Mouse (Mus musculus) cerebellum, postnatal 4 days (tissue): ENCODE data around the gene Mlx.
A peak's percentile ranks its signal among the peaks of the same experiment; 100 is the strongest.

Source experiments
- DNase-seq, 2 experiments: peaks; one replicate each; pipeline ENCODE4 v3.0.0; 2022; ENCODE audit warnings: low spot score in 2 of 2, mixed read lengths in 1 of 2

Mlx gene

DNA sequence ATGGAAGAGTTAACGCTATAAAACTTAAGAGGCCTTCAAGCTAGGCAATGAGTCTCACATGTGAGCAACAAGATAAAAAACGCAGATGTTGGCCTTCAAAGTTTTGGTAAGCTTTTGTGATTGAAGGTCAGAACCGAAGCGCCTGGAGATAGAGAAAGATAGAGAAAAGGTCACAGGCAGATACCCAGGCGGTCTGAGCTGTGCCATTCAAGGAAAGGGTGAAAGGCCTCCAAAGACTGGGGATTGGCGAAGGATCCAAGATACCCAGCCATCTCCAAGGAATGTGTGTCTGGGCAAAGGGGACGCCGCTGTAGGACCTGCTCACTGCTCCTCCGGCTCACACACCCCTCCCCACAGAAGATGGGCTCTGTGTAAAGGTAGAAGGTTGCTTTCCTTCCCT is 22.1 kb upstream of the Mlx start:
- no peak for DNase-seq

DNA sequence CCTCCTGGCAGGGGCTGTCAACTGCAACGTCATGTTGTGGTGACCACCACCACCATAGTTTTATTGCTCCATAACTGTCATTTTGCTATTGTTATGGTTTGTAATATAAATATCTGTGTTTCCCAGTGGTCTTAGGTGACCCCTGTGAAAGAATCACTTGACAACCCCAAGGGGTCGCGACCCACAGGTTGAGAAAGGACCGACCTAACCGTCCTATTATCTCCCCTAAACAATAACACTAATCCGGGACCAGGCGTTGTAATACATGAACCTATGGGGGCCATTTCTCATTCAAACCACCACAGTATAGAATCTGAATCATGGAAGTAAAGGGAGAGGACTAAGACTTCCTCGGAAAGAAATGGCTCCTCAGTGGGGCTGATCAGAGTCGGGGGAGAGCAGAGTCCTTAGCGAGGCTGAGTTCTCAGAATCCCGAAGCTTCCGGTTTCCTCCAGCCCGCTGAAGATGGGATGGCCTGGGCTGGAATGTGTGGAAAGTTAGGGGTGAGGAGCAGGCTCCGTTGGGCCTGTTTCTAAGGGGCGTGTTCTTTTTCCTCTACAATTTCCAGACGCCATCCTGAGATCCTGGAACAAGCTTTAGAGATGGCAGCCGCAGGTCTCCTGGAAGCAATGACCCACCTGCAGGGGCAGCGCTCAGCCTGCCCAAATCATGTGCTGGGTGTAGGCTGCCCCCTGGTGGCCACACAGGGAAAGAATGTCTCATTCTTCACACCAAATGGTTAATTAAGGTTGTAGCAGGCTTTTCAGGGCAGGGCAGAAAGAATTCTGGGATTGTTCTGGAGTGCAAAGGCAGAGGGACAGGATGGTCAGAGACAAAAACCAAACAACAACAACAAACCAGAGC is 20.3 kb upstream of the Mlx start:
- DNase-seq, result peak; percentile 72 to 88

DNA sequence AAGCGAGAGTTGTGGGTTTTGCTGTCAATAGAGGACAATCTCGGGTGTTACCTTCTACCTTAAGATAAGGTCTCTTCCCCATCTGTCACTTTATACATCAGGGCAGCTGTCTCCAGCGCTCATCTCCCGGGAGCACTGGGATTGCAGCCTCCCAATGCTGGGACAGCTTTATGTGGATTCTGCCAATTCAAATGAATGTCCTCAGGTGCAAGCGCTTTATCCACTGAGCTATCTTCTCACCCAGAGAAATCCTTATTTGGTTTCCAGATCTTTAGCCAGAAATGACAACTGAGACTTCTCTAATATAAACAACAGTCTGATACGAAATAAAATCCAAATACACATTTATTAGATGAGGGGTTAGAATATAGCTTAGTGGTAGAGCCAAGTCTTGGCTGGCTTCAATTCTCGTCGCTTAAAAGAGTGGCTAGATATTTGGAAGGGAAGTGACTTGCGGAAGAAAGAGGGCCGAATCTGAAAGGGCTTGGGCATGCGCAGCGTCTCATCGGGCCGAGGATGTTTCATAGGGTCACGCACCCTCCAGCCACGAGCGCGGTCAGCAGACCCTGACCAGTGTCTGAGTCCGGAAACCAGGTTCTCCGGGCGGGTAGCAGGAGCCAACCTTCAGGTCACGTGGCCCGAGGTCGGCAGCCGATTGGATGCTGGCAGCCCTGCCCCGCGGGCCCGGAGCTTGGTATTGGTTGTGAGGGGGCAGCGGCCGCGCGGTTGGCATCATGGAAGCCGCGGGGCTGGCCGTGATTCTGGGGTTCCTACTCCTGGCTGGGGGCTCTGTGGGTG is 17.5 kb upstream of the Mlx start, which contains the start of gene Naglu:
Naglu (plus strand) TSS at position 622 of the 798 bp plus-strand sequence.
- DNase-seq, result peak; percentile 91 to 96

DNA sequence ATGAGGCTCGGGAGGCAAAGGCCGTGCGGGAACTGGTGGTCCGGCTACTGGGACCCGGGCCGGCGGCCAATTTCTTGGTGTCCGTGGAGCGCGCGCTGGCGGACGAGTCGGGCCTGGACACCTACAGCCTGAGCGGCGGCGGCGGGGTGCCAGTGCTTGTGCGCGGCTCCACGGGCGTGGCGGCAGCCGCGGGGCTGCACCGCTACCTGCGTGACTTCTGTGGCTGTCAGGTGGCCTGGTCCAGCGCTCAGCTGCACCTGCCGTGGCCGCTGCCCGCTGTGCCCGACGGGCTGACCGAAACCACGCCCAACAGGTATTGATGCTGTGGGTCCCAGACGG is 16.9 kb upstream of the Mlx start:
- no peak for DNase-seq

DNA sequence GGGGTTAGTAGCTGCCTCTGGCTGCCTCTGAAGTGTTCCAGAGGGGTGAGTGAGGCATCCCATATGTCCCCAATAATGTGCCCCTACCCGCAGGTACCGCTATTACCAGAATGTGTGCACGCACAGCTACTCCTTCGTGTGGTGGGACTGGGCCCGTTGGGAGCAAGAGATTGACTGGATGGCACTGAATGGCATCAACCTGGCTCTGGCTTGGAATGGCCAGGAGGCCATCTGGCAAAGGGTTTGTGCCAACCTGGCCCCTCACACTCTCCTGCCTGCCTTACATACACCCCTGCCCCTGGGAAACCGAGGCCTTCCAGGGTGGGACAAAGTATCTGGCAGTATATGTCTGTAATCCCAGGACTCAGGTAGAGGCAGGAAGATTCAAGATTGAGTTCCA is 16.1 kb upstream of the Mlx start:
- no peak for DNase-seq

DNA sequence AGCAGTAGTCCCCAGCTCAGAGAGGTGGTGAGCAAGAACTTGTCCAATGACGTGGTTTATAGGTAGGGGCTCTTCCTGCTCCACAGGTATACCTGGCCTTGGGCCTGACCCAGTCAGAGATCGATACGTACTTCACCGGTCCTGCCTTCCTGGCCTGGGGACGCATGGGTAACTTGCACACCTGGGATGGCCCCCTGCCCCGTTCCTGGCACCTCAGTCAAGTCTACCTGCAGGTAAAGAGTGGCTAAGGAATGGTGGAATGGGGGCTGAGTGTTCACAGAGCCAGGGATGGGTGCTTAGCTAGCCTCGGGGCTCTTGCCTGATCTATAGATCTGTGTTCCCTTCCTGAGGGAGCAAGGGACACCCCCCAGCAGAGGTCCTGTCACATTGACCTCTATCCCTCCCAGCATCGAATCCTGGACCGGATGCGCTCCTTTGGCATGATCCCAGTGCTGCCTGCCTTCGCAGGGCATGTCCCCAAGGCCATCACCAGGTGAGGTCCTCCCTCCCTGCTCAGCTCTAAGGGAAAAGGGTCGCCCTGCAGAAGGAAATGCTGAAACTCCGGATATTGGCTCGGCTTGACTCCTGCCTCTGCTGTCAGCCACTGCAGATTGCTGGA is 15.2 kb upstream of the Mlx start:
- DNase-seq, result no peak

DNA sequence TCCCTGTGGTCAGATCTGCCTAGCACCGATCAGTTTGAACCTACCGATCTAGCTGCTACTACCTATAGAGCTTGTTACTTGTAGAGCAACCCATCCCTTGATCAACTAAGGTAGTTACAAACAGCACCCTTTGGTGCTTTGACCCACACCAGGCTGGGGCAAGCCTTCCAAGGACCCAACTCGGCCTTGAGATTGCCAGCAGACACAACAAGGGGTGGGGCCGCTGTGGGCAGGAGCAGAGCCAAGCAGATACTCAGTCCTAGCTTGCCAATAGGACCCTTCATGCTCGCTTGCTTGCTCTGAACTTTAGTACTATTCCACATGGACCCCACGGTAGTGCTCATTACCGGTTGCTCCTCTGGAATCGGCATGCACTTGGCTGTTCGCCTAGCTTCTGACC is 9.0 kb upstream of the Mlx start, which contains the start of gene Hsd17b1:
Hsd17b1 (plus strand) TSS at position 291 of the 400 bp plus-strand sequence.
- DNase-seq, result no peak

DNA sequence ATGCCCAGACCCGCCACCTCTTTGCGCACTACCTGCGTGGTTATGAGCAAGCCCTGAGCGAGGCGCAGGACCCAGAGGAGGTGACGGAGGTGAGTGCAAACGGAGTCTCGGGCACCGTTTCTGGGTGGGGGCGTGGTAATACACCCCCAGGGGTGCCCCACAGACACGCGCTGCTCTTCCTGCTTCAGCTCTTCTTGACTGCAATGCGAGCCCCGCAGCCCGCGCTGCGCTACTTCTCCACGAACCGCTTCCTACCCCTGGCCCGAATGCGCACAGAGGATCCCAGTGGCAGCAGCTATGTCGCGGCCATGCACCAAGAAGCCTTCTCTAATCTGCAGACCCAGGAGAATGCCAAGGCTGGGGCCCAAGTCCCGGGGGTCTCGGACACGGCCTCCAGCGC is 7.3 kb upstream of the Mlx start:
- DNase-seq, result no peak

DNA sequence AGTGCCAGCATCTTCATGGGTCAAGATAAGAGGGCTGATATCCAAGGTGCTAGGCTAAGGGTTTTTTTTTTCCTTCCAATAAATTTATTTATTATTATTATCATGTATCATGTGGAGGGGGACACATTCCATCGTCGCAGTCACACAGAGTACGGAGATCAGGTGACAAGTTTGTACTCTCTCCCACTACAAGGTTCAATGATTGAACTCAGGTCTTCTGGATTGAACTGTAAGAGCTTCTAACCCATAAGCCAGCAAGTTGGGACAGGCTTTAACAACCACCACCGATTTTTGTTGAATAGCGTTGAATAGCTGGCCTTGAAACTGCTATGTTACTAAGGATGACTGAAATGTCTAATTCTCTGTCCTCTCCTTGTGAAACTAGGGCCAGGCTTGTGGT is 6.7 kb upstream of the Mlx start:
- no peak for DNase-seq

DNA sequence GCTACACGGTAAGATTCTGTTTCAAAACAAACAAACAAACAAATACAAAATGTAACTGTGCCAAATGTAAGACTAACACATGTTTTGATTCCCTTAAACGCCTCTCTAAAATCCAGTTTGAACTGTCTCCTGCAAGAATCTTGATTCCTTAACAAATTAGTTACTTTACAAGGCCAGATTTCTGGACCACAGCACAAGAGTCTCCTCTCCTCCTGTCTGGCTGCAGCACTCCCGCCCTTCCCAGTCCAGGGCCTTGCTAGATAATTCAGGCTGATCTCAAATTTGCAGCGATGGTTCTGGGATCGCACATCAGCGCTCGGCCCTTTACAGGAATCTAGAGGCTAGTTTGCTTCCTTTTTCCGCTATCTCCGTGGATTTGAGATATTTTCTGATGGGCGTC is 5.4 kb upstream of the Mlx start:
- DNase-seq, result no peak

DNA sequence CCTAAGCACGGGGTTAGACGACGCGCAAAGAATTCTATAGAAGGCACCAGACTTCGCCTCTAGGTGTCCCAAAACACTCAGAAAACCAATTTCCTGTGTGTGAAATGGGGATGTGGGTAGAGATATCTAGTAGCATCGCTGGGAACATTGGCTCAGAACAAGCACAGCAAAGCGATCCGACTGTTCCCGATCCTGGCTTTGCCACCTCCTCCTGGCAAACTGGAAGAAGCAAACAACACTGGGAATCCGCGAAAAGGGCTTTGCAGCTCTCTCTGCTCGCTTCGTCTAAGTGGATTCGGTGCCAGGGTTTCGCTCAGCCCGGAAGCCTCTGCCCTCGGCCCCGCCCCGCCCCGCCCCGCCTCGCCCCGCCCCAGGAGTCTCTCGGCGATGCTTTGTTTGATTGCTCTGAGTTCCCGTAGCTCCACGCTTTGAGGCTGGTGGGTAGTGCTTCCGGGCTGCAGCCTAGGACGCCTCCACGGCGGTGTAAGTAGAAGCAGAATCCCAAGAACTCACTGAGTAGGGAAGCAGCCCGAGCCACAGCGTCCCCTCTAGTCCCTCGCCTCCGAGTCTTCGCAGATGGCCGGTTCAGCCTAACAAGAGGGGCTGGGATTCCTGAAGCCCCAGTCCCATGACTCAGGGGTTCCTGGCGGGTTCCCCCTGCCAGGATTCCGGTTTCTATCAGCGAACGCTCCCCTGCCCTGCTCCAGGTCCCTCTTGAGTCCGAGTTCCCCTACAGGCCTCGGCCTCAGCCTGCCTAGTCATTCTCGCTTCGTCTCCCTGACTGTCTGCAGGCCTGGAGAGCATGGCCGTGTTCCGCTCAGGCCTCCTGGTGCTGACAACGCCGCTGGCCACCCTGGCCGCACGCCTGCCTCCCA is 4.6 kb upstream of the Mlx start, which contains the start of gene Coasy:
Coasy (plus strand) TSS at position 358 of the 875 bp plus-strand sequence.
- DNase-seq, result peak; percentile 57 to 84

DNA sequence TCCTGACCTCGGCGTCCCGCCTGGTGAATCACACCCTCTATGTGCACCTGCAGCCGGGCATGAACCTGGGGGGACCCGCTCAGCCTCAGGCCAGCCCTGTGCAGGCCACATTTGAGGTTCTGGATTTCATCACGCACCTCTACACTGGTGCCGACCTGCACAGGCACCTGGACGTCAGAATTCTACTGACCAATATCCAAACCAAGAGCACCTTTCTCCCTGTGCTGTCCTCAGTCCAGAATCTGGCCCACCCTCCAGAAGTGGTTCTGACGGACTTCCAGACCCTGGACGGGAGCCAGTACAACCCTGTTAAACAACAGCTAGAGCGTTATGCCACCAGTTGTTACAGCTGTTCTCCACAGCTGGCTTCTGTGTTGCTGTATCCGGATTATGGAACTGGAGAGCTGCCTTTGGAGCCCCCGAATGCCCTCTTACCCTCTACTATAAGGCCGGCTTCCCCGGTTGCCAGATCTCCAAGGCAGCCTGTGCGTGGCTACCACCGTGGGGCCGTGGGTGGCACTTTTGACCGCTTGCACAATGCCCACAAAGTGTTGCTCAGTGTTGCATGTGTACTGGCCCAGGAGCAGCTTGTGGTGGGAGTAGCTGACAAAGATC is 3.9 kb upstream of the Mlx start:
- no peak for DNase-seq

DNA sequence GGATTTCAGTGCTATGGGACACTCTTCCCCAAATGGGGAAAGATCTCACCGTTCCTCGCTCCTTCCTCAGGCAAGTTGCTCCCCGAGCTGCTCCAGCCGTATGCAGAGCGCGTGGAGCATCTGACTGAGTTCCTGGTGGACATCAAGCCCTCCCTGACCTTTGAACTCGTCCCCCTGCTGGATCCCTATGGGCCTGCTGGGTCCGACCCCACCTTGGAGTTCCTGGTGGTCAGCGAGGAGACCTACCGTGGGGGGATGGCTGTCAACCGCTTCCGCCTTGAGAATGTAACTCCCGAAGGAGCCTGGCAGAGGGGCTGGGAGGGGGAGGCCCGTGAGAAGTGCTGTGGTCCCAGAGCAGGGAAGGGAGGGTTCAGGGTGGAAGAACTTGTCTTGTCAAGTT is 2.8 kb upstream of the Mlx start:
- no peak for DNase-seq

DNA sequence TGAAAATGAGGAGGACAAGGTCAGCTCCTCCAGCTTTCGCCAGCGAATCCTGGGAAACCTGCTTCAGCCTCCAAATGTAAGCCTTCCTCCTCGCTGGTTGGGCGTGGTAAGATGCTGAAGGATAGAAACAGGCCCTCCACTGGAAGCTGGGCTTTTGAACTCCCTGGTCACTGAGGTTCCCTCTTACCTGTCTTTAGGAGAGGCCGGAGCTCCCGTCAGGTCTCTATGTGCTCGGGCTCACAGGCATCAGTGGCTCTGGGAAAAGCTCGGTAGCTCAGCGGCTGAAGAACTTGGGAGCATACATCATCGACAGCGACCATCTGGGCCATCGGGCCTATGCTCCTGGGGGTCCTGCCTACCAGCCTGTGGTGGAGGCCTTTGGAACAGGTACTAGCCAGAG is 2.3 kb upstream of the Mlx start:
- DNase-seq, result no peak

DNA sequence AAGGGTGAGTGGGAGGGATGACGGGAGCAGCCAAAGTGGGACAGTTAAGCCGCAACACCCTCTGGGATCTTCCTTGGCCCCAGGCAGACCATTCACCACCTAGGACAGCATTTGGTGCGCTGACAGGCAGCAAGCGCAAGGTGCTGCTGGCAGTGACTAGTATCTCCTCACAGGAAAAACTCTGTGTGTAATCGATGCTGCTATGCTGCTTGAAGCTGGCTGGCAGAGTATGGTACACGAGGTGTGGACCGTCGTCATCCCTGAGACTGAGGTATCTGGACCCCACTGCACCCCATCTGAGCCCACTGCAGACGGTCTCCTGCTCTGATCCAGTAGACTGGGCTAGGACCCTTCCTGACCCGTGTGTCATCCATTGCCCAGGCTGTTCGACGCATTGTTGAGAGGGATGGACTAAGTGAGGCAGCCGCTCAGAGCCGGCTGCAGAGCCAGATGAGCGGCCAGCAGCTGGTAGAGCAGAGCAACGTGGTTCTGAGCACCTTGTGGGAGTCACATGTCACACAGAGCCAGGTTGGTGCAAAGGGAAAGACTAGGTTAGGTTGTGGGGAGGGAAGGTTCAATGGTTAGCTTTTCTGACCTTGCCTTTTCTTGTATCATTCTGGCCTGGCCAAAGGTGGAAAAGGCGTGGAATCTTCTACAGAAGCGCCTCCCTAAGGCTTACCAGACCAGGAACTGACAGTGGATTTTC is 1.3 kb upstream of the Mlx start:
- DNase-seq, result no peak

DNA sequence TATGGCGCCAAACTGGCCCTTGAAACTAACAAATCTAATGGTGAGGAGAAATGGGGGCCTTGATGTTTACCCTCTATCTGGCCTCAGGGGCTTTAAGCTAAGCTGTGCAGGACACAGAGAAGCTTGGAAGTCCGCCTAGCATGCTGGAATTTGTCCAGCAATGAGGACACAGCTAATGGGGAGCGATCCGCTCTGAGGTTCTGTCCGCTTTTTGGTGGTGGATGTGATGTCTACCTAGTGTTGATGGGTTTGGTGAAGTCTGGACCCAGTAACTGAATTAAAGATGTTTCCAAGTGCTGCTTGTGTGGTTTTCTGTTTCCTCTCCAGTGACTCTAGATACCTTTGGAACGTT is 778 bp upstream of the Mlx start:
- DNase-seq, result no peak

DNA sequence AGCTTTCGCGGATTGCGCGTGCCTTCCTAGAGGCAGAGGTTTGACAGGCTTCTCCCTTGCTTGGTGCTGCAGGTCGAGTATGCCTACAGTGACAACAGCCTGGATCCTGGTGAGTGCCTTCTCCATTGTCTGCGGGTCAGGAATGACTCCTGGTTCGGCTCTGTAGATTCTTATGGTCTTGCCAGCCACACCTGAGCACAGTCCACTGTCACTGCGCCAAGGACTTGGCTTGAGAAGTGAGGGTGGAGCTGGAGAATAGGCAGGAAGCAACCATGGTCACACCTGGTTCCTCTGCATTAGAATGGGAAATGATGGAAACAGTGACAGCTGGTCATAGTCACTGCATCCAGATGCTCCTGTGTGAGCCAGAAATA is 592 bp downstream of the Mlx start:
- DNase-seq, result no peak

DNA sequence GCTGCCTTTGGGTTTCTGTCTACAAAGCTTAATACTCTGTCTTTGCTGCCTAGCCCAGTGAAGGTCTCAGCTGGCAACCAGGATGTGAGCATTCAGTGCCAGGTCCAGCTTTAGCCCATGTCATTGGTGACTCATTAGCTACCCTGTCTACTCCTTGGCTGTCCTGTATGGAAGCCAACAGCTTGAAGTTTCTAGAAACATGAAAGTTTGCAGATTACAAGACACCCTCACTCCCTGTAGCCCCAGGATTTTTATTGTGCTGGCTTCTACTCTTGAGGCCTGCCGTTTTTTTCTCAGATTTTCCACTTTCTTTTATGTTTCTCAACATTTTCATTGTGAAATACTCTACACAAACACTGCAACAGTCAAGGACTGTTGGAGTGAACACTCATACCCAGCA is 2.9 kb downstream of the Mlx start:
- no peak for DNase-seq

DNA sequence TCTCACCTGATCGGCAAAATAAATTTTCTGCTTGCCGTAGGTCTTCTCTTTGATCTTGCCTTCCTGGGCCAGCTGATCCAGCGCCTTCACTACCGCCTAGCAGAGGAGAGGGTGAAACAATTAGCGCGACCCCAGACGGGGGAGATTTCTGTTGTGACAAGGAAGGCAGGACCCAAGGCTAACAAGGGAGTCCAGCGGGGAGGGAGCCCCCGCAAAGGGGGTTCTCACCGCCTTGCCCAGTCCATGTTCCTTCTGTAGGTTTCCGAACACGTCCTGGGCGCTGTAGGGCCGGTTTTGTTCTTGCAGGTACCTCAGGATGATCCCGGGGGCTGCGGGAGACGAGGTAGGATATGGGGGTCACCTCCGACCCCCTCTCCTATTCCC is 7.8 kb downstream of the Mlx start:
- no peak for DNase-seq

DNA sequence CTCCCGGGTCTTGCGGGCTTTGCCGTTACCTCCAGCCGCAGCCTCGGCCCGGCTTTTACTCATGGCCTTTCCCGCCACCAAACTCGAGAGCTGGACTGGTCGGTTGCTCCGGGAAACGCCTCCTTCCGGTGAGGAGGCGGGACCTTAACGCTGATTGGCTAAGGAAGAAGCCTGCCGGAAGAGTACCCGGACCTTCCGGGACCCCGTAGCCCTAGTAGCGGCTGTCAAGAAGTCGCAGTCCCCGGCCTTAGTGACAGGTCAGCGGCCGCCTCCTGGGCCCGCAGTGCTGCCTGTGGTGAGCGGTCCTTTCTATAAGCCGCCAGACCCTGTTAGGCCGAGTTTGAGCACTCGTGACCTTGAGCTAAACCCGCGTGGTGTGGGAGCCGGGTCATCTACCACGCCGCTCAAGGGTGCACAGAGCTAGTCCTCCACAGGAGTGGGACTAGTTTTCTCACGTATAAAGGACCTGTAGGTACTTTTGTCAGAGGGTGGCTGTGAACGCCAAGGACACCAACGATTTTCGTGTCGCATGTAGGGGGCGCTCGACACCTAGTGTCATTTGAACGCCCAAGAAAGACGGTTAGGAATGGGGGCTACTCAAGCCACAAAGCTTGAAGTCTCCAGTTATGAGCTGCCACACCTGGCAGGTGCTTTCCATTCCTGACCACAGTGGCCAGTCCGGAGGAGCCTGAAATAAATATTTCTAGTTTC is 8.4 kb downstream of the Mlx start, which contains the start of gene Psmc3ip:
Psmc3ip (minus strand) TSS at position 123 of the 711 bp plus-strand sequence.
- peak; percentile 83 to 94 for DNase-seq
